Mouse (Mus musculus) hindlimb bud, embryonic 11.5 days (tissue): ENCODE measurements around the gene Ntrk1.
"Not testable (repeated sequence)": the region's sequence is repeated elsewhere in the genome, so short reads cannot be mapped to it uniquely, and the experiment has no call there.

ENCODE experiments used
- DNase-seq: peaks from one replicate; pipeline ENCODE4 v3.0.0-alpha.2; 2012; ENCODE audit warnings: low read depth, low spot score; ENCODE audit errors: extremely low spot score

The Ntrk1 gene

GRCm38 (mm10) chr3:87794922-87795325 lies at the start of gene Ntrk1:
TSS of gene Ntrk1 (minus strand) at chr3:87795162.
- no peak for DNase-seq

- no peak for DNase-seq
Observed at GRCm38 (mm10) chr3:87840858-87841257, 45.9 kb upstream of the Ntrk1 start.

- DNase-seq, result peak; percentile 67
Observed at GRCm38 (mm10) chr3:87838622-87839021, 43.7 kb upstream of the Ntrk1 start.

GRCm38 (mm10) chr3:87833482-87833881 lies 38.5 kb upstream of the Ntrk1 start:
- no peak for DNase-seq

- no peak for DNase-seq
Observed at GRCm38 (mm10) chr3:87832109-87832859, 37.3 kb upstream of the Ntrk1 start.

- no peak for DNase-seq
Observed at GRCm38 (mm10) chr3:87829025-87829424, 34.1 kb upstream of the Ntrk1 start.

- no peak for DNase-seq
Observed at GRCm38 (mm10) chr3:87828435-87828834, 33.5 kb upstream of the Ntrk1 start.

- DNase-seq, result not testable (repeated sequence)
Observed at GRCm38 (mm10) chr3:87824206-87824605, 29.2 kb upstream of the Ntrk1 start, which contains the start of gene Pear1. TSS of gene Pear1 (minus strand) at chr3:87824306.

- no peak for DNase-seq
Observed at GRCm38 (mm10) chr3:87818226-87818625, 23.3 kb upstream of the Ntrk1 start.

- peak; percentile 87 for DNase-seq
Observed at GRCm38 (mm10) chr3:87816646-87817093, 21.7 kb upstream of the Ntrk1 start.

- DNase-seq, result no peak
Observed at GRCm38 (mm10) chr3:87816166-87816565, 21.2 kb upstream of the Ntrk1 start.

GRCm38 (mm10) chr3:87812873-87813272 lies 17.9 kb upstream of the Ntrk1 start:
- DNase-seq, result no peak

GRCm38 (mm10) chr3:87812413-87812812 lies 17.5 kb upstream of the Ntrk1 start:
- no peak for DNase-seq

- no peak for DNase-seq
Observed at GRCm38 (mm10) chr3:87811297-87811696, 16.3 kb upstream of the Ntrk1 start.

- DNase-seq, result no peak
Observed at GRCm38 (mm10) chr3:87809322-87809962, 14.5 kb upstream of the Ntrk1 start.

- no peak for DNase-seq
Observed at GRCm38 (mm10) chr3:87804038-87804677, 9.2 kb upstream of the Ntrk1 start.

- no peak for DNase-seq
Observed at GRCm38 (mm10) chr3:87801681-87802080, 6.7 kb upstream of the Ntrk1 start.

- DNase-seq, result no peak
Observed at GRCm38 (mm10) chr3:87796736-87797334, 1.9 kb upstream of the Ntrk1 start, which contains the start of gene Insrr. TSS of gene Insrr (plus strand) at chr3:87796951.

- DNase-seq, result no peak
Observed at GRCm38 (mm10) chr3:87795336-87796277, 645 bp upstream of the Ntrk1 start.

GRCm38 (mm10) chr3:87789768-87790167 lies 5.2 kb downstream of the Ntrk1 start:
- no peak for DNase-seq
